Mouse (Mus musculus) hindbrain, embryonic 14.5 days (tissue): Measurements from ENCODE around the gene Adprm. TPM values are rescaled to one million over a fixed set of nuclear protein-coding genes. Genes with fewer than 3 reads are reported as not detected.
A peak's percentile ranks its signal among the peaks of the same experiment; 100 is the strongest.

Source experiments
- ATAC-seq: fragments of 200-750 bp; cut with Nextera tagmentation; 2 replicates; pipeline ENCODE4 v1.8.0; 2017; ENCODE audit warnings: moderate number of reproducible peaks, mild to moderate bottlenecking, moderate TSS enrichment, moderate library complexity; ENCODE audit not compliant: low FRiP score
- DNase-seq: peaks from one replicate; pipeline ENCODE4 v3.0.0-alpha.2; 2015; ENCODE audit warnings: low spot score
- H3K27ac ChIP-seq: fragments of 300-500 bp; sonication (generic); 2 replicates; pipeline ENCODE4 v1.5.1; 2014; ENCODE audit warnings: mild to moderate bottlenecking, moderate library complexity
- H3K27me3 ChIP-seq: fragments of 300-500 bp; sonication (generic); 2 replicates; pipeline ENCODE4 v1.6.1; 2014; ENCODE audit warnings: mild to moderate bottlenecking, low read length, mixed read lengths; ENCODE audit not compliant: control insufficient read depth, insufficient read depth
- H3K36me3 ChIP-seq: fragments of 300-500 bp; sonication (generic); replicated peaks from 2 replicates; pipeline ENCODE4 v1.6.1; 2014; ENCODE audit not compliant: control insufficient read depth, insufficient read depth
- H3K4me1 ChIP-seq: fragments of 300-500 bp; sonication (generic); replicated peaks from 2 replicates; pipeline ENCODE4 v1.6.1; 2014; ENCODE audit warnings: antibody characterized with exemption, low read length, mixed read lengths; ENCODE audit not compliant: control insufficient read depth, insufficient read depth
- H3K4me2 ChIP-seq: fragments of 300-500 bp; sonication (generic); replicated peaks from 2 replicates; pipeline ENCODE4 v1.6.1; 2014; ENCODE audit warnings: mild to moderate bottlenecking, moderate library complexity
- H3K4me3 ChIP-seq: fragments of 300-500 bp; sonication (generic); replicated peaks from 2 replicates; pipeline ENCODE4 v1.5.1; 2014; ENCODE audit warnings: mild to moderate bottlenecking, low read length
- H3K9ac ChIP-seq: fragments of 300-500 bp; sonication (generic); 2 replicates; pipeline ENCODE4 v1.6.1; 2014
- H3K9me3 ChIP-seq: fragments of 300-500 bp; sonication (generic); 2 replicates; pipeline ENCODE4 v1.6.1; 2016; ENCODE audit warnings: low read length; ENCODE audit not compliant: control insufficient read depth
- WGBS: fragments of 180-500 bp; shearing (Covaris S2); extraction: QIAGEN DNeasy Blood & Tissue Kit; methylation state at CpG from one replicate; pipeline ENCODE4 v1.1.7; 2014; 5-methylcytosine and 5-hydroxymethylcytosine counted together
- polyA plus RNA-seq: library from polyadenylated mRNA; unstranded; fragments of >200 nt; fragmentation: Nextera tagmentation; extraction: Ambion mirVana; gene quantifications from 2 replicates; pipeline ENCODE4 v1.2.1, GENCODE M21; 2014

The Adprm gene
- polyA plus RNA-seq, 1 experiment from 2014 or later: 32.4 TPM

DNA sequence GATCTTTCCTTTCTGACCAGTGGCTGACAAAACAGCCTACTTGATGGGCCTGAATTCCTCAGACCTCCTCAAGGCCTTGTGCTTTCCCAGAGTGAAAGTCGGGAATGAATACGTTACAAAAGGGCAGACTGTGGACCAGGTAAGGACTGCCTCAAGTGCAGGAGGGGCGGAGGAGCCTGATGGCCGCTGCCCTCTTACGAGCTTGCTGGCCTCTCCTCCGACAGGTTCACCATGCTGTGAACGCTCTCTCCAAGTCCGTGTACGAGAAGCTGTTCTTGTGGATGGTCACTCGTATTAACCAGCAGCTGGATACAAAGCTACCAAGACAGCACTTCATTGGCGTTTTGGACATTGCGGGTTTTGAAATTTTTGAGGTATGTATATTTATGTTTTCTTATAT is 34.8 kb upstream of the Adprm start:
- H3K4me1 ChIP-seq: no peaks in the 10 kb centered on the region
- no peaks in the 10 kb centered on the region for H3K36me3 ChIP-seq
- no peak overlapping the region for H3K27ac ChIP-seq
- no peak overlapping the region for H3K9ac ChIP-seq
- H3K4me3 ChIP-seq: no peak overlapping the region
- H3K4me2 ChIP-seq: no peak overlapping the region
- ATAC-seq (no peak), DNase-seq (no peak)
- H3K9me3 ChIP-seq: no peaks in the 10 kb centered on the region
- peaks cover 17% of the 10 kb centered on the region; the same call in 1 of the 2 replicates for H3K27me3 ChIP-seq
- WGBS: 86% methylated on average over 12 of the region's 12 CpGs

DNA sequence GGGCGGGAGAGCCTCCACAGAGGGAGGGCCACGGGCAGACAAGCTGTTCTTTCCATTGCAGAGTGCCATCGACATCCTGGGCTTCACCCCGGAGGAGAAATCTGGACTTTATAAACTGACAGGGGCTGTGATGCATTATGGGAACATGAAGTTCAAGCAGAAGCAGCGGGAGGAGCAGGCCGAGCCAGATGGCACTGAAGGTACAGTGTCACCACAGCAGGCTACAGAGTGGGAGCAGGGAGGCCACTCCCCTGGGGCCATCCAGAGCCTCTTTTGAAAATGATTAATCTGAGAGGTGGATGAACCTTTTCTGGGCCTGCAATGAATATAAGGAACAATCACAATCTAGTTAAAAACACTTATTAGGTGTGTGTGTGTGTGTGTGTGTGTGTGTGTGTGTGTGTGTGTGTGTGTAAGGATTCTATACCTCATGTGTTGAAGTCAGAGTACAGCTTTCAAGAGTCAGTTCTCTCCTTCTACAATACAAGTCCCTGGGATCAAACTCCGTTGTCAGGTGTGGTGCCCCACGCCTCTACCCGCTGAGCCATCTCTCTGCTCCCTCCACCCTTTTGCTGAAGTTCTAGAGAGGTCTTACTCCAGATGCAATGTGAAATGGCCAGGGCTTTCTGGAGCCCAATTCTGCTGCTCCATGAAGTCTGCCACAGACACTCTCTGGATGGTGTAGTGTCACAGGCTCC is 34.2 kb upstream of the Adprm start:
- no peaks in the 10 kb centered on the region for H3K4me1 ChIP-seq
- H3K27me3 ChIP-seq: peaks cover 17% of the 10 kb centered on the region; the same call in 1 of the 2 replicates
- no peaks in the 10 kb centered on the region for H3K9me3 ChIP-seq
- no peak overlapping the region for H3K4me2 ChIP-seq
- 57% methylated on average over 9 of the region's 9 CpGs for WGBS
- ATAC-seq (no peak), DNase-seq (no peak)
- no peak overlapping the region for H3K9ac ChIP-seq
- no peak overlapping the region for H3K4me3 ChIP-seq
- no peaks in the 10 kb centered on the region for H3K36me3 ChIP-seq
- no peak overlapping the region for H3K27ac ChIP-seq

DNA sequence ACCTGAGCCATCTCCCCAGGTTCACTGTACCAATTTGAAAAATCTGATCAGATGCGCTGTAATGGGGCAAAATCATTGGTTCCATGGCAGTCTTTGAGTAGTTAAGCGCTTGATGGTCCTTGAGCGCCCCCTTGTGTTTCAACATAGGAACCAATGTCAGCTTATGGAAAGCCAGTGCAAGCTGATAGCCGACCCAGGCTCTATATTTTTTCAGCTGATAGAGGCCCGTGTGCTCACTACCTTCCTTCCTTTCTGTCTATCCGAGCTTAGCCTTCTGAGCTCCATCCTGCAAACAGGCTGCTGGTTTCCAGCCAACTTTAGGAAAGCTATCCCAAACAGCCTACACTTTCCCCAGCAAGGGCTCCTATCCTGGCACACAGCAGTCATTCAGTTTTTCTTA is 33.1 kb upstream of the Adprm start:
- Histone ChIP-seq H3K9ac (no peak overlapping the region), H3K9me3 (no peaks in the 10 kb centered on the region), H3K27me3 (peaks cover 17% of the 10 kb centered on the region; the same call in 1 of the 2 replicates), H3K4me1 (no peaks in the 10 kb centered on the region), H3K27ac (no peak overlapping the region), H3K4me3 (no peak overlapping the region), H3K36me3 (no peaks in the 10 kb centered on the region), H3K4me2 (no peak overlapping the region)
- 2% methylated on average over 6 of the region's 6 CpGs for WGBS
- ATAC-seq: no peak
- DNase-seq: peak; percentile 81

DNA sequence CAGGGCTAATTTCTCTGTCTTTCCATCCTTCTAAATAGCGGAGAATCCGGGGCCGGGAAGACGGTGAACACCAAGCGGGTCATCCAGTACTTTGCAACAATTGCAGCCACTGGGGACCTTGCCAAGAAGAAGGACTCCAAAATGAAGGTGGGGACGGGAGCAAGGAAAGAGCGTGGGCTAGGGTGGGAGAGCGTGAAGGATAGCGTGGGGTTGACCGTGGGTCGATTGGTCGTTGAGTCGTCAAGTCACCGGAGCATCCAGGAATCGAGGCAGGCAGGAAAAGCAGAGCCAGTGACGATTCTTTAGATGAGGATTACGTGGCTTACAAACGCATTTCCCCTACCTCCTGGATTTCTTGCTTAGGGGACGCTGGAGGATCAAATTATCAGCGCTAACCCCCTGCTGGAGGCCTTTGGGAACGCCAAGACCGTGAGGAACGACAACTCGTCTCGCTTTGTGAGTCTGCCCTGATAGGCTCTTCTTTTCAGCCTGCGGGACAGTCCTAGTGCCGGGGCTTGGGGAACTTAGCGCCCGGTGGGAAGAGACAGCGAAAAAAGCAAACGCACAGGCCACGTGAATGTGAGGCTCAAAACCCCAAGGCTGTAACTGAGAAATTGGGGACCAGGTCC is 31.4 kb upstream of the Adprm start:
- Histone ChIP-seq H3K27ac (no peak overlapping the region), H3K27me3 (peaks cover 17% of the 10 kb centered on the region; the same call in 1 of the 2 replicates), H3K4me3 (no peak overlapping the region), H3K36me3 (no peaks in the 10 kb centered on the region), H3K9ac (no peak overlapping the region), H3K4me2 (no peak overlapping the region), H3K4me1 (no peaks in the 10 kb centered on the region), H3K9me3 (no peaks in the 10 kb centered on the region)
- no peak for ATAC-seq
- whole genome bisulfite sequencing: 42% methylated on average over 32 of the region's 32 CpGs
- no peak for DNase-seq

DNA sequence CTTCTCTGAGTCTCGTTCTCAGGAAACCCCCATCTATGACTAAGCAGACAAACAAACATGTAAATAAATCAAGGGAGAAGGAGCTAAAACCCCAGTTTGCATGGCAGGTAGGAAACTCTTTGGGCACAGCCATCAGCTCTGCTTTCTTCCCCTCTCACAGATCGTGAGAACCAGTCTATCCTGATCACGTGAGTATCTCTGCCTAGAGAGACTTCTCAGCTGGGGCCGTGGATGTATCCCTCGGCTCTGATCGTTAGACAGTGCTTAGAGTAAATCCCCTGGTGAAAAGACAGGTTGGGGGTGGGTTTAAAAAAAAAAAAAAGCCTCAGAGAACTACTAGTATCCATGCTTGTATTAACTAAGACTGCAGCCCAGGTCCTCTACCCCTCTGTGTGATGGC is 30.8 kb upstream of the Adprm start:
- WGBS: 73% methylated on average over 6 of the region's 6 CpGs
- Histone ChIP-seq H3K36me3 (no peaks in the 10 kb centered on the region), H3K4me1 (no peaks in the 10 kb centered on the region), H3K27ac (no peak overlapping the region), H3K9me3 (no peaks in the 10 kb centered on the region), H3K4me2 (no peak overlapping the region), H3K4me3 (no peak overlapping the region), H3K27me3 (peaks cover 17% of the 10 kb centered on the region; the same call in 1 of the 2 replicates), H3K9ac (no peak overlapping the region)
- no peak for ATAC-seq
- no peak for DNase-seq

DNA sequence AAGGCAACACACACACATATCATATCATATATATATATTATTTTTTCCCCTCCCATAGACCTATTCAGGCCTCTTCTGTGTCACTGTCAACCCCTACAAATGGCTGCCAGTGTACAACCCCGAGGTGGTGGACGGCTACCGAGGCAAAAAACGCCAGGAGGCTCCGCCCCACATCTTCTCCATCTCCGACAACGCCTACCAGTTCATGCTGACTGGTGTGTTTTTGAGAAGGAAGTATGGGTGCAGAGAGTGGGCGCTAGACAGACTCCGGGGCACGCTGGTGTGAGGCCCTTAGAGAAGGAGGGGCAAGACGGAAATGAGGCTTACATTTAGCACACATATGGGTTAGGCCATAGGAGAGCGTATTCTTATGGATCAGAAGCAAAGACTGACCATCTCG is 30.4 kb upstream of the Adprm start:
- 87% methylated on average over 13 of the region's 13 CpGs for WGBS
- Histone ChIP-seq H3K27ac (no peak overlapping the region), H3K4me2 (no peak overlapping the region), H3K9me3 (no peaks in the 10 kb centered on the region), H3K36me3 (no peaks in the 10 kb centered on the region), H3K4me3 (no peak overlapping the region), H3K4me1 (no peaks in the 10 kb centered on the region), H3K27me3 (peaks cover 17% of the 10 kb centered on the region; the same call in 1 of the 2 replicates), H3K9ac (no peak overlapping the region)
- DNase-seq (no peak), ATAC-seq (no peak)

DNA sequence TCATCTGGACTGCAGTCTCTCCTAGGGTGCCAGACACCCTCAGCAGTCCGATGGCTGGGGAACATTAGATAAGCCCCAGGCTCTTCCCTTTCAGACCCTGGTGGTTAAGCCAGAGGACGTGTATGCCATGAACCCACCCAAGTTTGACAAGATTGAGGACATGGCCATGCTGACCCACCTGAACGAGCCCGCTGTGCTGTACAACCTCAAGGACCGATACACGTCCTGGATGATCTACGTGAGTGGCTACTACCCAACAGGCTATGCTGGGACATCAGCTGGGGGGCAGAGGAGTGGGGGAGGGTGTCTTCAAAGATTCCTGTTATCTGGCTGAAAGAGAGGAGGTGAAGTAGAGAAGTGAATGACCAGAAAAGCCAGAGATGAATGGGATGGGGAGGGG is 29.8 kb upstream of the Adprm start:
- H3K4me3 ChIP-seq: no peak overlapping the region
- H3K9me3 ChIP-seq: no peaks in the 10 kb centered on the region
- 88% methylated on average over 7 of the region's 7 CpGs for WGBS
- H3K4me1 ChIP-seq: no peaks in the 10 kb centered on the region
- H3K27me3 ChIP-seq: peaks cover 17% of the 10 kb centered on the region; the same call in 1 of the 2 replicates
- ATAC-seq: no peak
- H3K36me3 ChIP-seq: no peaks in the 10 kb centered on the region
- no peak overlapping the region for H3K4me2 ChIP-seq
- no peak overlapping the region for H3K9ac ChIP-seq
- DNase-seq: no peak
- no peak overlapping the region for H3K27ac ChIP-seq

DNA sequence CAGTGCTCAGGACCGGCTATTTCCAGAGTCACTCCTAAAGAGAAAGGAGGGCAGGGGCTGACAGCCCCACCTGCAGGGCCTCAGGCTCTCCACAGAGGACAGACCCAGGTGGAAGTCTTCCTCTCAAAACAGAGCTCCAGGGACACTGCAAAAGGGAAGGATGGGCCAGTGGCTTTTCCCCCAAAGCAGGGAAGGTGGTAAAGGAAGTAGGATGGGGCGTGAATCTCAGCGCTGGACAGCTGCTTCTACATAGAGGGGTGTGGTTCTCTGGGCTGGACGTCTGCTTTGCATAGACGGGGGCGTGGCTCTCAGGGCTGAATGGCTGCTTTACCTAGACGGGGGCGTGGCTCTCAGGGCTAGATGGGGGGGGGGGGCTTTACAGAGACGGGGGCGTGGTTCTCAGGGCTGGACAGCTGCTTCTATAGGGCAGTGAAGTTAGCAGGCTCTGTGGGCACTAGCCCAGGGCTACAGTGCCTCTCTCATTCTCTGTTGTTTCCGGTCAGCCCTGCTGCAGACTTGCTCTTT is 28.8 kb upstream of the Adprm start:
- H3K27me3 ChIP-seq: peaks cover 17% of the 10 kb centered on the region; the same call in 1 of the 2 replicates
- ATAC-seq: no peak
- no peaks in the 10 kb centered on the region for H3K9me3 ChIP-seq
- H3K9ac ChIP-seq: no peak overlapping the region
- H3K4me2 ChIP-seq: no peak overlapping the region
- H3K27ac ChIP-seq: no peak overlapping the region
- no peak for DNase-seq
- WGBS: 6% methylated on average over 10 of the region's 11 CpGs
- H3K4me1 ChIP-seq: no peaks in the 10 kb centered on the region
- no peak overlapping the region for H3K4me3 ChIP-seq
- no peaks in the 10 kb centered on the region for H3K36me3 ChIP-seq

DNA sequence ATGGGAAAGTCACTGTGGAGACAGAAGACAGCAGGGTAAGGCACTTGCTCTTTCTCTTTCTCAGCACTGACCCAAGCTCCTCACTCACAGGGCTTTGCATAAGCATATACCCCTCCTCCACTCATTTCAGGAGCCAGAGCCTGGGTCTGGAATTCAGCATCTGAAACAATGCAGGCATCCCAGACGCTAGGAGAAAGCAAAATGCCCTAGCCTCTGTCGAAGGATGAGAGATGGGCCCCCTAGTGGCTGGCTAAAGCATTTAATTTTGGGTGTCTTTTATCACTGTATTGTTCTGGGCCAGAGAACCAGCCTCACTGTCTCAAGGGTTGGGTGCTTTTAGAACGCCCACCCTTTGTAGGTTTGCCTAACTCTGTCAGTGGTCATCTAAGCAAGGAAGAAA is 27.8 kb upstream of the Adprm start:
- Histone ChIP-seq H3K27me3 (peaks cover 17% of the 10 kb centered on the region; the same call in 1 of the 2 replicates), H3K4me1 (no peaks in the 10 kb centered on the region), H3K9me3 (no peaks in the 10 kb centered on the region), H3K36me3 (no peaks in the 10 kb centered on the region), H3K4me2 (no peak overlapping the region), H3K27ac (no peak overlapping the region), H3K4me3 (no peak overlapping the region), H3K9ac (no peak overlapping the region)
- peak; percentile 67 for DNase-seq
- WGBS: 2% methylated on average over 3 of the region's 3 CpGs
- peak; percentile 62 for ATAC-seq
